Mouse (Mus musculus) cerebellum, postnatal 36 days (tissue): ENCODE measurements around the gene Cpm.

ENCODE experiments used
- DNase-seq, 2 experiments: peaks; one replicate each; pipeline ENCODE4 v3.0.0; 2021 to 2022; ENCODE audit warnings: mixed read lengths in 2 of 2

Gene Cpm

DNA sequence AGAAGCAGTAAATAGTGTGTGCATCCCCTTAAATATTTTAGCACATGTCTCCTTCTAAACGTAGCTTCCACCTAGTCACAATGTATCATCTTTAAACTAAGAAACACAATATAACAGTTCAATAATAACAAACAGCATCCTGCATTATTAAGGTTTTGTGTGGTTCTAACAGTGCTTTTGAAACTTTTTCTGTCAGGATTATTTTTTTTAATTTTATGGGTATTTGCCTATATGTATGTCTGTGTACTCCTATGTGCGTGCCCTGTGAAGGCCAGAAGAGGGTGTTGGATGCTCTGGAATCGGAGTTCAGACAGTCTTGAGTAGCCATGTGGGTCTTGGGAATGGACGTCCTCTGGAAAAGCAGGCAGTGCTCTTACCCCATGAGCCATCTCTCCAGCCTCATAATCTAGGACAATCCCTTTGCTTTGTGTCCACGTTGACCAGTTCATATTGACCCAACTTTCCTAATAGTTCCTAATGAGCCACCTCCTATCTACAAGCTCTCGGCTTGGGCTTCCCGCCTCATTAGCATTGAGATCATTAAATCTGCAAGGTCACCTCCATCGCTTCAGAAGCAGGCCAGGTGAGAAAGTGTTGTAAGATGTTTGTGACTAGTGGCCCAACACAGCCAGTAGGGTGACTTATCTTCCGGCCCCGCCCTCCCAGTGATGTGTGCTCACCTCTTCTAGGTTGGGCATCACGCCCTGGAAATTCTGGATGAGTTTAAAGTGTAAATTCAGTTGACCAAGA is 20.2 kb downstream of the Cpm start:
- DNase-seq: no peak

DNA sequence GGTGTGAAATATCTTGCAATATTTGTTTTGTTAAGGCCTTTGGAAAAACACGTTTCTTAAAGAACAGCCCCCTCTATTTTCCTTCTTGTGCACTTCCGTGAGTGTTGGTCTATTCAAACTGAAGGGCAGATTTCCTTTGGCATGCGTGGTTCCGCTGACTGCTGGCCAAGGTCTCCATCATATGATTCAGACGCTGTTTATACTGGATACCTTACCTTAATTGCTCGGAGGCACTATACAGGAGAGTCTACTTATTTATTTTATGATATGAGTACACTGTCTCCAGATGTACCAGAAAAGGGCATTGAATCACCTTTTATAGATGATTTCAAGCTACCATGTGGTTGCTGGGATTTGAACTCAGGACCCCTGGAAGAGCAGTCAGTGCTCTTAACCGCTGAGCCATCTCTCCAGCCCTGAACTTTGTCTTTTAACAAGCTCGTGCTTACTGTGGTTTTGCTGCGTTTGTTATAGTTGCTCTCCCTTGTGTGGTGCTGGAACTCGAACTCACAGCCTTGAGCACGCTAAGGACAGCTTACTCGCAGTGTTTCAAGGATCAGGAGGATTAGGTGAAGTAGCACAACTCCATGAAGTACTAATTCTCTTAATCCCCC is 20.8 kb downstream of the Cpm start:
- DNase-seq: no peak

DNA sequence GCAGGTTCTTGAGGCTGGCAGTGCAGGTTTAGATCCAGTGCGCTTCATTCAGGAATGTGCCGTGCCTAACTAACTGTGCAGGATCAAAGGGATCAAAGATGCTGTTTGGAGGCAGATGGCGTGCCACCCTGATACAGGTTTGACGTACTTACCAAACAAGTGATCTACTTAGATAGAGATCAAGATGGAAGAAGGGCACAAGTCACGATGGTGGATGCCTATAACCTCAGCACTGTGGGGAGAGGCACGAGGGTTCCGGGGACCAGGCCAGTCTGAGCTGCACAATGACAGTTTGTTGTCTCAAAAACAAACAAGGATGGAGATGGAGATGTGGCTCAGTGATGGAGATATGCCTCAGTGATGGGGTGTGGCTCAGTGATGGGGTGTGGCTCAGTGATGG is 21.4 kb downstream of the Cpm start:
- DNase-seq: no peak

DNA sequence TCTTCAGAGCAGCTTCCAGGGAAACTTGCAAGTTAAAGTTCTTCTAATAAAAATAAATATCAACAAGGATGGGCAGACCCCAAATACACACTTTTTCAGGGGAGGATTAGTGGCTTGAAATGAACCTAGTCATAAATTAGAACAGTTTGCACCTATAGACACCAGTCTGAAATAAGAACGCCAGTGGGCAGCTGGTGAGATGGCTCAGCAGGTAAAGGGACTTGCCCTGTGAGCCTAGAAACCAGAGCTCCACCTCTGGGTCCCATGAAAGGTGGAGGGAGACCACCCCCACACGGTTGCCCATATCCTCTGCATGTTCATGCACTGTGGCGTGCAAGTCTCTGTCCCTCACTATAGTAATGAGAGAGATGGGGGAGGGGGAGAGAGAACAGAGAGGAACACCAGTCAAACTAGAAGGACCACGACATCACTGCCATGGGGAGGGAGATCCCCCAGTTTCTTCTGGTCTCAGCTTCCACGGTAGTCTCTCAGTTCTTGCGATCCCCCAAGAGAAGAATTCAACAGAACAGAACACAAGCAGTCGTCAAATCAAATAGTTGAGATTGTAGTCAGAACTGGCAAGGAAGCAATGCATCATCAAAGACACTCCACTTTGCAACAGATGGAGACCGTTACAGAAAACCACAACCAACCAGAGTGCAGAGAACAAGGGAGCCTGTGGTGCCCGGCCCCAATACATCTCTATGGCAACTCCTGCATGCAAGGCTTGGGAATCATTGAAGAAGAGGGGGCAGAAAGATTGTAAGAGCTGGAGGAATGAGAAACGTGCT is 22.5 kb downstream of the Cpm start:
- no peak for DNase-seq

DNA sequence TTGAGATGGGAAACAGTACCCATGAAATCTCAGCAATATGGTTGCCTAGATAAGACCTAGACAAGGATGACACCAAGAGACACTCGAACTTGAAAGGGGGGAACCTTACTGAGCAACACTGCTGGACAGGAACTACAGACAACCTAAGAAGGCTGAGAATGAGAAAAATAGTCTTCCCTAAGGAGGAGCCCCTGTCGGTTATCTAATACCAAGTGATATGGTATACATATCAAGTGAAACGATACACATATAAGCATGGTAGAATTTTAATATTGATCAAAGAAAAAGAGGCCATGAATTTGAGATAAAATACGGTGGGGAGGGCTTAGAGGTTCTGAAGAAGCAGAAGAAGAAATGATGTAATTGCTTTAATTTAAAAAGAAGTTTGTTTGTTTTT is 23.1 kb downstream of the Cpm start:
- DNase-seq: no peak

DNA sequence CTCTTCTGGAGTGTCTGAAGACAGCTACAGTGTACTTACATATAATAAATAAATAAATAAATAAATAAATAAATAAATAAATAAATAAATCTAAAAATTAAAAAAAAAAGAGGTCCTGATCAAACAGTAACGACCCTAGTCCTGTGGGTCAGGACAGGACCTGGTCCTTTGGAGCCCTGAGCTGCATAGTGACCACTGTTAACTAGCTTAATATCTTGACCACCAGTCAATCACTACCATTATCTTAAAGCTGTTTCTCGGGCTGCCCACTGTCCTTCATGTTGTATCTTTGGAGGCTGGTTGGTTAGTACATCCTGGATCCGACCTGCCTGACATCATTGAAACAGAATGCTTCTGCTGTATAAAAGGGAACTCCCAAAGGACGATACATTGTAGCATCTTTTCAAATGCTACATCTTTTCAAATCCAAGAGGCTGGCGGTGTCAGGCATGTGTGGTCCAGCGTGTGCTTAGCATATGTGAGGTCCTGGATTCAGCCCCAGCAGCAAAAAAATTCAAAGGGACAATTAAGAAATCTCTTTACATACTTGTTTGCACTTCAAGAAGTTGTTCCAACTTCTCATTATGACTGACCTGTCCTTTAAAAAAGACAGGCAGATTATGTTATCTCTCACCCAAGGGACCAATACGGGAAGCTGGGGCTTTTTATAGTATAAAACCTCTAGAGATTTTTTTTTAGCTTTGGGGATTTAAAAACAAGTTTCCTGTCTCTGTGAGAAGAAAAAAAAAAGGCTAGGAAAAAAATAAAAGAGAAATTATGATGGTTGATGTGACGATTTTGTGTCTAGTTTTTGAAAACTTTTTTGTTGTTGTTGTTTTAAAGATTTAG is 23.9 kb downstream of the Cpm start:
- DNase-seq: no peak

DNA sequence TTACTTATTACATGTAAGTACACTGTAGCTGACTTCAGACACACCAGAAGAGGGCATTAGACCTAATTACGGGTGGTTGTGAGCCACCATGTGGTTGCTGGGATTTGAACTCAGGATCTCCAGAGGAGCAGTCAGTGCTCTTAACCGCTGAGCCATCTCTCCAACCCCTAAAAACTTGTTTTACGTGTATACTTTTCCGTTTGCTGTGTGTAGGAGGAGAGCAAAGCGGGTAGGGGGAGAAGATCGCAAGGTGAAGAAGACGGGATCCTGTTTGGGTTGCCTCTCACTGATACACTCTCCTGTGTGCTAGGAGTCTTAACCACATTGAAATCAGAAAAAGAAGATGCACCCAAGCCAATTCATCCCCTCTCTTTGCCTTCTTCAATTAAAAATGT is 24.5 kb downstream of the Cpm start:
- DNase-seq: no peak

DNA sequence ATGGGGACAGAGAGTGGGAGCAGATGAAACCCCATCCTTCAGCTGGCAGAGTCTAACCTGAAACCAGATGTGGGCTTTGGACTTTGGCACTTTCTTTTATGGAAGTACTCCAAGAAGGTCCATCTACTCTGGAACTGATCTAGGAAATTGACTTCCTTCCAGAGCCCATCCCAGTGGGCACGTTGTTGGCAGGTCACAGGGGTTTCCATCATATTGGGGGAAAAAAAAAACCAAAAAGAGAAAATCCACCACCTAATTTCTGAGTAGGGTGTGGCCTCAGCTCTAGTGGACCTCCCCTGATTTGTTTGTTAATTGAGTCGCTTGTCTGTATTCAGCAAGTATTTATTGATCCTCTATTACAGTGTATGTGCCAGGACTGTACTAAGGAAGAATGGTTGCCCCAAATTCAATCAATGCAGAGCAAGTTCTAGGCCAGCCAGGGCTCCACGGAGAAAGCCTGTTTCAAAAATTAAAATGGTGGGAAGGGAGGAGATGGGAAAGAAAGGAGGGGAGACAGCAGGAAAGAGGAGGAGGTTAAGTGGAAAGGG is 25.4 kb downstream of the Cpm start:
- DNase-seq: no peak

DNA sequence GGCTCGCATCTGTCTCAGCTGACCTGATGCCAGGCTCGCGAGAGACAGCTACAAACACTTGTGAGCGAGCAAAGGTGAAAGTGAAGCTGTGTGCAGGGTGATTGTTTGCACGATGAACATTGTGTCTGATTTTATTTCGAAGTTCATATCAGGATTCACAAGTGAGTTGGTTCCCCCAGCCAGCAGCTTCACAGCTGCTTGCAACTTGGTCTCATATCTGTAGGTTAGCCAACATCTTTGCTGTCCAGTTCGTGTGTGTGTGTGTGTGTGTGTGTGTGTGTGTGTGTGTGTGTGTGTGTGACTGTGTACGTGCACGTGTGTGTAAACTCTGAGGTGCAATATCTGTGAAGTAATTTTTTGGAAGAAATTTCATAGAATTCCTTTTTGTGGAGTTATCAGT is 26.2 kb downstream of the Cpm start:
- no peak for DNase-seq

DNA sequence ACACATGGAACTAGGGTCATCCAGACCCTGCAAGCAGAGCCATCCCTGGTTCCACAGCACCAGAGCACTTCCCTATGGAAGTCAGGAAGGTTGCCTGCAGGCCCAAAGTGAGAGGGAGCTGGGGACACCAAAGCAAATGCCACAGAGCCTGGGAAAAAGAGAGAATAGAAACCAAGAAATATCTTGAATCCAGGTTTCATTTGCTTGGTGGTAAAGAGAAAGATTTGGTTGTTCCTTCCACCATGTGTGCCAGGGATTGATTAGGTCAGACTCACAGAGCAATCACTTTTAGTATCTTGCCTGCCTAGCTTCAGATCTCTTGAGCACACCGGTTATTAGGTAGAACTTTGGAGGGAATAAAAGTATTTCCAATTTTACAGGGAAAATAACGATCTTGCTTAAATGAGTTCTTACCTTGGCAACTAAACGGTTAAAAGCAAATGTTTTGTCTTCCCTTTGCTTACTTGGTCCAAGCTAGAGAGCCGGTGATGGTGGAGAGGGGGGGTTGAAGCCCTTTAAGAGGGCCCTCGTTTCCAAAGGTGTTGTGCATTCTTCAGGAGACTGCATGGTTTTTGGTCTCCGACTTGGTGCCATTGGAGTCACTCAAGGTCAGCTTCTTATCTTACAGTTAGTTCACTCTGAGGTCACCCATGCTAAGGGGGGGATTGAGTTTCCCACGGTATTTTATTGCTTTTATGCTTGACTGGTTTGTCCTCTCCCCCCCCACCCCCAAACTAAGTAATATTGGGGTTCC is 26.8 kb downstream of the Cpm start:
- DNase-seq: no peak

DNA sequence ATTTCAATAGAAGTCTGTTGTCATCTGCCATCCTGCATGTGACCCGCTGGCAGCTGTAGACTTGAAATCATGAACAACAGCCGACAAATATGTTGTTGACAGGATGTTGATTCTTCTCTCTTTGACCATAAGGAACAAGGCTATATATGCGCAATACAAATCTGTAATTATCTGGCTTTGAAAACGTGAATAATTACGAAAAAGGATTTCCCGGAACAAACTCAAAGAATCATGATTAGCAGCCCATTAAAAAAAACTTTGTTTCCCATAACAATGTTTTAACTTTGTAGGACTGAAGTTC is 27.3 kb downstream of the Cpm start:
- no peak for DNase-seq

DNA sequence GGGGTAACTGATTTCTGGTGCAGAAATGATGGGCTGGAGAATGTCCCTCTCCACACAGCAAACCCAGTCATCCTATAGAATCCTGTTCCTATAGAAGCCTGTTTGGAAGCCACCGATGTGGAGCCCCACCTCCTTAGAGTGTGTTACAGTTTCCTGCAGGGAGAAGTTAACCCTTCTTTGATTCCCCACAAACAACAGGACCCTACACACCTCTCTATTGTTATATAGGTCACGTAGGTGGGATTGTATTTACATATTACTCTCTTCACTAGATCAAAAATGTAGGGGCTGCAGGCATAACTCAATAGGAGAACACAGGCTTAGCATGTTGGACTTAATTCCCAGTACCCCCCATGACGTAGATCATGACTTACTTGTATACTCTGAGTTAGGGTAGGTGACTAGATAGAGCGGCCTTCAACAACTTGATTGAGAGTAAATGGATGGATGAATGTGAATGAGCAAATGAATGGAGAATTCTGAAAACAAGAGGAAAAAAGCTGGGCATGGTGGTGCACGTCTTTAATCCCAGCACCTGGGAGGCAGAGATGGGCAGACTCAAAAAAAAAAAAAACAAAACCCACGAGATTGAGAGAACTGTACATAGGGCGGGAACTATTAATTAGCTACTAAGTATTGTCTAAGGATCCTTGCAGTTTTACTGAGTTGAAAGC is 27.8 kb downstream of the Cpm start:
- DNase-seq: no peak

DNA sequence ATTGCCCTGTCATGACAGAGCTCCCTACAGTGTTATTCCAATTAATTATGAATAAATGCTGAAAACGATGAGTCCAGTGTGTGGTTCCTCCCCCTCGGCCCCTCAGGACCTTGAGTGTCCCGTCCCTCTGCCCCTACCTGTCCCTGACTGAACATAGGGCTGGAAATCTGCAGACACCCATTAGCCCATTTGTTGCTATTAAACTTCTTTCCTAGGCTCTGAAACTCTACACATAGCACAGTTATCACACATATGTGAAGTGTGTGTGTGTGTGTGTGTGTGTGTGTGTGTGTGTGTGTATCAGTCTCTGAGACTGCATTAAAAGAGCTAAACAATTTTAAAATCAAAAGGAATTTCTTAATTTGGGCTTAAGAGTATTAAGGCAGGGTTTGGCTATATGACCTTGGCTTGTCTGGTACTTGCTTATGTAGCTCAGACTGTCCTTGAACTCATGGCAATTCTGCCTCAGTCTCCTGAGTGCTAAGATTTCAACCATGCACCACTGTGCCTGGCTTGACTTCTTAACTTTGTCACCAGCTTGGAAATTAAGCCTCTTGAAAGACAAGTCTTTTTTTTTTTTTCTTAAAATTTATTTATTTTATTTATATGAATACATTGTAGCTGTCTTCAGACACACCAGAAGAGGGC is 28.5 kb downstream of the Cpm start:
- DNase-seq: no peak

DNA sequence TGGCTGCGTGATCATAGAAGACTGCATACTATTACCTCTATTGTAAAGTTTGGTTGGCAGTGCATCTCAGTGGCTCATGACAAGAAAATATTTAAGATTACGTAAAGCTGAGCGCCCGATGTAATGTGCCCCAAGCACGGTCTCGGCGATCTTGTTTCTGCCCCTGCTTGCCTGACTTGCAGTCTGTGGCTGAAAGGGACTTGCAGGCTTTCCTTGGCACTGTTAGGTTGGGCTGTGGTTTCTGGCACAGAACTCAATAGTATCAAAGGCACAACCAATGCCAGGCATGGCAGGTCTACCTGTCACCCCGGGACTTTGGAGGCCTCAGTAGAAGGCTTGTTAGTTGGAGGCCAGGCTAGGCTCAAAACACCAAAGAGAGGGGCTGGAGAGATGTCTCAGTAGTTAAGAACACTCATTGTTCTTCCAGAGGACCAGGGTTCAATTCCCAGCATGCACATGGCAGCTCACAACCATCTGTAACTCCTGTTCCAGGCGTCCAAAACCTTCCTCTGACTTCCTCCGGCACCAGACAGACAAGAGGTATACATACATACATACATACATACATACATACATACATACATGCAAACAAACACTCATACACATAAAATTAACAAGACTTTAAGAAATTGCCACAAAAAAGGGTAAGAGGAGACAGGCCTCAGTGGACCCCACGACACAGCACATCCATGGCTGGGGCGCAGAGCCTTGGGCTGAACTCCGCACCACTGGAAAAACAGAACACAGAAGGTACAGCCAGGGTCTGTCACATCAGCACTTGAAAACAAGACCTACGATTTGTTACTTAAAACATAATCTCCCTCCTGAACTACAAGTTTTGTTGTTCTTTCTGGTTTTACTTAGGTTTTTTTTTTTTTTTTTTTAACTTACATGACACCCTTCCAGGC is 29.5 kb downstream of the Cpm start:
- DNase-seq: no peak

DNA sequence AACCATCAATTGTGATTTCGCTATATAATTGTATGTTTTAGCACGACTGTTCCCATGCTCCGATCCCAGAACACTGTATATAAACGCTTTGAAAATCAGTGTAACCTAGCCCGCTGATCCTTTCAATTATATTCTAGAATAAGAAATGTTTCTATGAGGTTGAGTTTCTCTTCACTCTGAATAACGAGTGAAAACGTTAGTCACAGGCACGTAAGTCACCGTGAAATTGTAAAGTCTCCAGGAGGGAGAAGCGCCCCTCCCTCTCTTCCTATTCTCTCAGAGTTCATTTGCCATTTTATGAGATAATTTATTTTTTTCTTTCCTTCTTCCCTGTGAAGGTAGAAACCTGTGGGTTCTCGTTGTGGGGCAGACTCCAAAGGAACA is 30.1 kb downstream of the Cpm start:
- DNase-seq: no peak

DNA sequence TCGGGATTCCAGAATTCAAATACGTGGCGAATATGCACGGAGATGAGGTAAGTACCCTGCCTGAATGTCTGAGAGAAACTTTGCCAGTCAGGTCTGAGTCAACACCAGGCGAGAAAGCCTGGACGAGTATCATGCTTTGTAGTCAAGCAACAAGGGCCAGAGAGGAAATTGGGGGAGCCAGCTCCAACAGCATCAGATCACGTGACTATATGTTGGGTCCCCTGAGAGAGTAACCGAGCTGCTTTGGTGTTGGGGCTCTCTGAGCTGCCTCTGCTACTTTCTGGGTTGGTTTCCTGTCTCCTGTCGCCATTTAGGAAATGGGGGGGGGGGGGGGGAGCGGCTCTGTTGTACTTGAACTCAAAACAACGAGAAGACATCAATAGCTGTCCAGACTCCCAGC is 30.5 kb downstream of the Cpm start:
- DNase-seq: no peak

DNA sequence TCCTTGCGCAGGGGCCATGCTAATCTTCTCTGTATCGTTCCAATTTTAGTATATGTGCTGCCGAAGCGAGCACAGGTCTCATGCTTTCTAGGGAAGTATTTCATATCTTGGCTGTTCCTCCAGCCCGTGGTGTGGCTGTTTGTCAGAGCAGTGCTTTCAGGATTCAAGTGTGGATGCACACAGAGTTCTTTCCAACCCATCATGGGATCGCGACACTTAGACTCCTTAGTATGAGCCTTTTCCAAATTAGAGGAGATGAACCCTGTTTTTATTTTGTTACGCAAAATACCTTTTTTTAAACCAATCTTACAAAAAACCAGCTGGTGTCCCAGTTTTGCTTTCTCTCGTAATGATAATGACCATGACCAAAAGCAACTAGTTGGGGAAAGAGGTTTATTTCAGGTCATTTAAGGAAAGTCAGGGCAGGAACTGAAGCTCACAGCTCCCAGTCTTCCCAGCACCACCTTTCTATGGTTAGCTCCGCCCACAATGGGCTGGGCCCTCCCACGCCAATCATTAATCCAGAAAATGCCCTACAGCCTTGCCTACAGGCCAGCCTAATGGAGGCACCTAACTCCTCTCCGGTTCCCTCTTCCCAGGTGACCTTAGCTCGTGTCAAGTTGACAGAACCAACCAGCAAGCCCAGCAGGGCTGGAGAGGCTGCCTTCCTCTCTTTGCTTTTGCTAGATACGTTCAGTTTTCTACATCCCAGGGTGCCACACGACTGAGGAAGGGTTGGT is 33.2 kb downstream of the Cpm start:
- no peak for DNase-seq

DNA sequence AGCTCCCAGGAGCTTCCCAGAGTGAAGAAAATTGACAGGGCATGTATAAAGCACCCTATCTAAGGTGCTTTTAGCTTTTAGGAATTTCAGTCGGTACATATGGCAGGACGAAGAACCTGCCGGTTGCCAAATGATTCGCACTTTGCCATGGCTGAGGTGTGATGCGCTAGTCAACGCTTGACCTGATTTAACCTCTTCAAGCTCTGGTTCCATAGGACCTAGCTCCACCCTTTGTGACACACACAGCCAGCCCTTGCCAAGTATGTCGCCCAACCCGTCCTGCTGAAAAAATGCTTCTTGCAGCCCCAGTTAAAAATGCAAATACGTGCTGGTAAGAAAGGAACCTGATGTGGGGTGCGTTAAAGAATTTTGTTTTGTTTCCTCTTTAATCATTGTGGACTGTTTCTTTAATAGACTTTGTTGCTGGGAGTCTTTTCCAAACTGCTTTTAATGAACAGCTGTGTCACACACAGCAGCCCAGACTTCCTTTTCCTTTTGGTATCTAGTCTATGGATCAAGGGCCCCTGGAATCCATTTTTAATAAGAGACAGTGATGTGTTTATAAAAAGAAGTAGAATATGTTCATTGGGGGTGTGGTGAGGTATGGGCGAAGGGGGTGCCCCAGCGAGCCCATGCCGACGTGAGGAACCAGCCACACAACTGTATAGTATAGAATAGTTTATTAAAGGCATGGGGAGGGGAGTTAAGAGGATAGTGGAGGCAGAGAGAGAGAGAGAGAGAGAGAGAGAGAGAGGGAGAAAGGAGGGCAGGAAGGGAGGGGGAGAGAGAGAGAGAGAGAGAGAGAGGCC is 34.0 kb downstream of the Cpm start:
- DNase-seq: no peak

DNA sequence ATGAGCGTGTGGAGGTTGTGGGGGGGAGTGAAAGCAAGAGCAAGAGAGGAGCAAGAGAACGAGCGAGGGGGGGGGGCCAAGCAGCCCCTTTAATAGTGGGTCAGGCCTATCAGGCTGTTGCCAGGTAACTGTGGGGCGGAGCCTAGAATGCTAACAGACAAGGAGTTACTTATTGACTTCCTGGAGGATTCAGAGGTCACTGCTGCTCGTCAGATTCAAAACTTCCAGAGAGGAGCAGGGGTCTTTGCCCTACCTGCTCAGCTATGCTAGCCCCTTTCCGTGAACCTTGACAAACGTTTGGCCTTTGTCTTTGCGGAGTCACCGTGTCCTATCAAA is 34.5 kb downstream of the Cpm start:
- DNase-seq: no peak
